Mouse (Mus musculus): ENCODE measurements around the gene Ube2o. TPM values are rescaled to one million over a fixed set of nuclear protein-coding genes. Genes with fewer than 3 reads are reported as not detected.

The Ube2o gene
- polyA plus RNA-seq, 1 experiment from 2014 or later, result 8.8 TPM

Other genes starting within 250 kb of the Ube2o start
- 0.66 and 0.77 TPM in 2 replicates for gene Foxj1, start 246.0 kb downstream of the Ube2o start, polyA plus RNA-seq (2015; fragmentation: Nextera tagmentation; extraction: Ambion mirVana)
- gene Rnf157, start 168.4 kb downstream of the Ube2o start, polyA plus RNA-seq (2015; fragmentation: Nextera tagmentation; extraction: Ambion mirVana), result 16.4 and 18.2 TPM in 2 replicates
- gene Ubald2, start 147.4 kb downstream of the Ube2o start, polyA plus RNA-seq (2015; fragmentation: Nextera tagmentation; extraction: Ambion mirVana), result 48.8 and 50.7 TPM in 2 replicates
- gene Qrich2, start 115.2 kb downstream of the Ube2o start, polyA plus RNA-seq (2015; fragmentation: Nextera tagmentation; extraction: Ambion mirVana), result 0.30 TPM in 1 of 2 replicates, not detected in the other
- gene Prpsap1, start 87.2 kb downstream of the Ube2o start, polyA plus RNA-seq (2015; fragmentation: Nextera tagmentation; extraction: Ambion mirVana), result 210 and 225 TPM in 2 replicates
- 5.4 and 6.4 TPM in 2 replicates for gene Sphk1, start 50.5 kb downstream of the Ube2o start, polyA plus RNA-seq (2015; fragmentation: Nextera tagmentation; extraction: Ambion mirVana)
- not detected in 2 replicates for gene Aanat, start 5.0 kb upstream of the Ube2o start, polyA plus RNA-seq (2015; fragmentation: Nextera tagmentation; extraction: Ambion mirVana)
- 8.4 and 8.9 TPM in 2 replicates for gene Rhbdf2, start 45.6 kb upstream of the Ube2o start, polyA plus RNA-seq (2015; fragmentation: Nextera tagmentation; extraction: Ambion mirVana)
- gene Prcd, start 72.1 kb upstream of the Ube2o start, polyA plus RNA-seq (2015; fragmentation: Nextera tagmentation; extraction: Ambion mirVana), result 1.0 and 1.3 TPM in 2 replicates
- gene Cygb, start 72.9 kb upstream of the Ube2o start, polyA plus RNA-seq (2015; fragmentation: Nextera tagmentation; extraction: Ambion mirVana), result 12.5 and 12.9 TPM in 2 replicates
- not detected in 2 replicates for gene St6galnac1, start 194.1 kb upstream of the Ube2o start, polyA plus RNA-seq (2015; fragmentation: Nextera tagmentation; extraction: Ambion mirVana)
- 25.5 and 27.9 TPM in 2 replicates for gene Mxra7, start 246.6 kb upstream of the Ube2o start, polyA plus RNA-seq (2015; fragmentation: Nextera tagmentation; extraction: Ambion mirVana)